In genomic region chr16:24089840-24090762, GRCm38 (mm10) we compare ENCODE assay signal across 16 mouse cellular contexts.
DNase-seq lines count a peak whose midpoint lies in the region; TF ChIP-seq lines count a peak whose summit lies in the region.
"Had no signal": no experiment of that assay in that cellular context is flagged by ENCODE, and none has a peak within 500 bp of the region (broad histone marks: within the 10 kb centered on the region; RNA-seq: fewer than 3 reads in every experiment).

No protein-coding gene starts in this region.

- no peak overlapping the region for H3K4me3 ChIP-seq in gastrocnemius, adult 2 months
- H3K4me3 ChIP-seq: embryonic facial prominence, embryonic 10.5 days; erythroblast, embryonic 14.5 days; neural tube, embryonic 13.5 days; stomach, embryonic 15.5 days had no signal

- intact Hi-C loops in gastrocnemius, adult 2 months (cut with DNase I) = loop anchor here (10.0 kb wide), 1 partner anchor 1255 kb away; no protein-coding TSS in a partner anchor
- intact Hi-C loops in gastrocnemius, postnatal 36 days (cut with DNase I) = no loop called here

- no peak for TF ChIP-seq CTCF in gastrocnemius, adult 2 months (IDR thresholded peaks at IDR 0.05)

- peak overlapping the region; percentile 65; the same call in 1 of the 2 replicates for H3K27ac ChIP-seq in gastrocnemius, adult 2 months
- H3K27ac ChIP-seq: embryonic facial prominence, embryonic 10.5 days; kidney, postnatal 0 days; neural tube, embryonic 13.5 days; stomach, embryonic 15.5 days had no signal

- no peak for DNase-seq in gastrocnemius, adult 2 months
- DNase-seq in gastrocnemius, postnatal 36 days = no peak
- peak; percentile 7 for DNase-seq in thymus, postnatal 4 days
- DNase-seq in thymus, postnatal 14 days = no peak
- peak; percentile 45 for DNase-seq in lung, postnatal 36 days
- no peak for DNase-seq in cerebellum, adult 9-11 months
- no peak for DNase-seq in ovary, postnatal 10 days (ENCODE audit: low spot score)
- DNase-seq in gastrocnemius, postnatal 4 days (ENCODE audit: low spot score in 2 of 2) = no peak
- DNase-seq: cerebellum, postnatal 36 days; gastrocnemius, postnatal 25 days; retina, postnatal 1 day had no signal

Comparison
In these comparisons a context has a peak if more than half of its experiments do, and no peak if none do; other contexts are left out.
1. DNase-seq: peak in thymus, postnatal 4 days (single experiment) and lung, postnatal 36 days (single experiment); none in gastrocnemius, adult 2 months (single experiment), gastrocnemius, postnatal 36 days (0 of 2), thymus, postnatal 14 days (single experiment), cerebellum, adult 9-11 months (single experiment), ovary, postnatal 10 days (single experiment) and gastrocnemius, postnatal 4 days (0 of 2).